Mouse (Mus musculus) testis, postnatal 14 days (tissue): ENCODE data around the gene Grb14.

Experiments
- DNase-seq: peaks from one replicate; pipeline ENCODE4 v3.0.0; 2021; ENCODE audit warnings: low spot score

Gene Grb14

GRCm38 (mm10) chr2:65024887-65025286 is at the start of gene Grb14:
Gene Grb14 (minus strand): TSS chr2:65024987.
- DNase-seq: no peak

DNA sequence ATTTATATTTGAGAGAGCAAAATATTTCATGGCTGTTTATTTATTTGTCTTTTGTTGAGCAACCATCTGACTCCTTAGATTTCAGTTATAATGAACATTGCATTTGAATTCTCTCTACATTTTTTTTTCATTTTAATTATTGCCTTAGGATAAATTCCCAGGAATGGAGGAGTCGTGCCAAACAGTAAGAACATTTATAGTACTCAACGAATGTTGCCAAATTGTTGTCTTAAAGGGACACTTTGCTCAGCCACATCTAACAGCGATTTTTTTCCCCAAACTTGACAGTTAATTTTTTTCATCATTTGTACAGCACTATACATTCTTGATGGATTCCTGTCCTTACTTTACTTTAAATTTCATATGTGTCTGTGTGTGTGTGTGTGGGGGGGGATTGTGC is 47.4 kb upstream of the Grb14 start:
- DNase-seq: no peak

DNA sequence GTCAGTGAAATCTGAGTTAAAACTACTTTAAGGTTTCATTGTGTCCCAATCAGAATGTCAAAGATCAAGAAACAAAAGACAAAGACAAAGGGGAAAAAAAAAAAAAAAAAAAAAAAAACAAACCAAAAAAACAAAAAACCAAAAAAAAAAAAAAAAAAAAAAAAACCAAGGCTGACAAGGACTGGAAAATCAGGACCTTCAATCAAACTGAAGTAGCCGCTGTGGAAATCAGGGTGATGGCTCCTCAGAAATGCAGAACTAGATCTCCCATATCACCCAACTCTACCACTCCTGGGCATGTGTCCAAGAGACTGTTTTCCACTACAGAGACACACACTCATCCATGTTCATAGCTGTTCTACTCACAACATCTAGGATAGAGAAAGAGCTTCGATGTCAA is 29.0 kb upstream of the Grb14 start:
- no peak for DNase-seq

- no peak for DNase-seq
Measured at GRCm38 (mm10) chr2:65052191-65053012, 27.6 kb upstream of the Grb14 start.

DNA sequence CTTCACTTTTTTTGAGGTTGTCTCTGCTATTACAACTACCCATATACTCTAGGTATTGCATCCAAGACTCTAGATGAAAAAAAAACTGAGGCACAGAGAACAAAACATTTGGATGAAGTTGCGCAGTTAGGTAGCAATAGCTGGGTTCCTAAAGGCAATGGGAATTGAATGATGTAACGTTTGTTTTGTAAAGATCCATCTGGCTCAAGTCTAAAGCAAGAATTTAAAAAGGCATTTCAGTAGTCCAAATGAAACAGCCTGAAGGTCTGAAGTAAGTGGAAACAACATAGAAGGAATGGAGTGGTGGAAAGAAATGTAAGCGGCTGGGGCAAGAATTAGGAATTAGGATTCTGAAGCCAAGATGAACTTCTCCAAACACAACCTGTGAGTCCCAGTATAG is 26.0 kb upstream of the Grb14 start:
- DNase-seq: no peak

DNA sequence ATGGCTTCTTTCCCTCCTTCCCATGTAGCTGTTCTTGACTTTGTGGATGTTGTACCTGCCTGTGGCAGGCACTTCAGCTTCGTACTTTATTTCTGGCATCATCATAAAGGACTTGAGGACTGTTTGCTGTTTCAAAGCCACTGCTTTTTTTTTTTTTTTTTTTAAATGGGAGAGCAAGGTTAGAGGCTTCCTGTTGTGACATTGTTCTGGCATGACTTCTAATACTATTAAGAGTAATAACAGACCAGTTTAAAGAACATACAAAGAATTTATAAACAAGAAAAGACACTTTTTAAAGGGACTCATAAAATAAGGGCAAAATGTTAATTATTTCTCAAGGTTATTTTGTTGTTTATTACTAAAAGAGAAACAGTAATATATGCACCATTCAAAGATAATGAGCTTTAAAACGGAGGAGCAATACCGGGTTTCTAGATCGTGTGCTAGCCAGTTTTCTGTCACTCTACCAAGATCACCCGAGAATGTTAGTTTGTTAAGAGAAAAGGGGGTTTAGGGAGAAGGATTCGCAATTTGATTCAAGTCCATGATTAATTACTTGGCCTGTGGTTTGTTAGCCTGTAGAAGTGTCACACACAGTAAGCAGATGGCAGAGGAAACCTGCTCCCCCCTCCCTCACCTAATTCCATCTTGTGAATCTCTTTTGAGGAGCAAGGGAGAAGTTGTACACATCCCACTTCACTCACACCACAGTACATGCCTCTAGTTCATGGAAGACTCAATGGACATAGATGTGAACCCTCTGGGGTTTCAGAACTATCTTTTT is 23.6 kb upstream of the Grb14 start:
- DNase-seq: no peak

GRCm38 (mm10) chr2:65038164-65038563 is 13.4 kb upstream of the Grb14 start:
- no peak for DNase-seq

- no peak for DNase-seq
Measured at GRCm38 (mm10) chr2:65037546-65037945, 12.8 kb upstream of the Grb14 start.

- peak; percentile 46 for DNase-seq
Measured at GRCm38 (mm10) chr2:65022363-65023240, 2.2 kb downstream of the Grb14 start.

DNA sequence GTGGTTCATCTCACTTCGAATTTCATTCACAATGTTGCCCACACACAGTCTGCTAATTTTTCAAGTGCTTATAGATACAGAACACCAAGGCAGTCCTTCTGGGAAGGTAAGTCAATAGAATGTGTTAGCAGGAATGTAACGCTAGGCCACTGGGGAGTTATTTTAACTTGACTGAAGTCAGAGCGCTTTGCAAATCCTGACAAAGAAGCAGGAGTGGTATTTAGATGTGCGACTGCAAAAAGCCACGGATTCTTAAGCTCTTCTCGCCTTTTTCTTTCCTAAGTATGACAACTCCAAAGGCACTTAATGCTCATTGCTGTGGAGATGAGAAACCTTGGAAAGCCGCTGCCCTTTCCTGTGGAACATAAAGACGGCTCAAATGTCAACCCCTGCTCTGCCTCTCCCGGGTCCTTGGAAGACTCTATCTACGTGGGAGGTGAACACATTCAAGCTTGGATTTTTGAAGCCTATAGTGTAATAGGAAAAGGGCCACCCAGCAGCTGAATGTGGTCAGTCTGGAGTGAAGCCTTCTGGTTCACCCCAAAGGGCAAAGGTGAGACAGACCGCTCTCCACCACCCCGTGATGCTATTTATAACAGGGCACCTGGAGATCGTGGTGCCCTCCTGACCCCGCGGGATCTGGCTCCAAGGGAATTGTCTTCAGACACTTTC is 3.0 kb downstream of the Grb14 start:
- DNase-seq: no peak

DNA sequence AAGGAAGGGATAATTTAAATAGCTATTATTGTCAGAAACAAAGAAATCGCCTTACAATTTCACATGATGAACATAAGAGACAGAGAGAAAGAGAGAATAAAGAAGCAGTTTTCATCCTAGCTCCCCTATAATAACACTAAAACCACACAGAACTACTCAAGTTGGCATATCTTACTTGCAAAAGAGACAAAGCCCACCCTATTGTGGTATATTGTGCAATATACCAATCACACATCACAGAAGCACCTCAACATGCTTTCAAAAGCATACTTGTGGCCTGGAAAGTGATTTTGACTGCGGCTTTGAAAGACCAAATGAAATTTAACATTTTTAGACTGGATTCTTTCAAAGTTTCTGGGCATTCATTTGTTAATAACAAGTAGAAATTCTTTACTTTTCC is 7.4 kb downstream of the Grb14 start:
- no peak for DNase-seq

DNA sequence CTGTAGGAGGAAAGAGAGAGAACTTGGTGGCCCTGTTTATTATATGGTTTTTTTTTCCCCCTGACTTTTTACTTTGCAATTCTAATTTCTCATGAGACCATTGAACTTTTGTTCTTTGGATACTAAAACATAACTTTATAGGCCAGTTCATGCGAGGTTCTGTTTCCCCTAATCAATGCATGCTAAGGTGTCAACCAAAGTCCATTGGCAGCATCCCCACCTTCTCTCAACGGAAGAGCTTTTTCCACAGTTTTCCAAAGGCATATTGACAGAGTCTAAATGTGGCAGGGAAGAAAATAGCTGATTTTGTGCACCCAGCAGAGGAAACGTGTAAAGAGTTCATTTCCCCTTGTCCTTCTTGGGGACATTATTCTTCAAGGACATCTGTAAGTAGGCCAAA is 10.2 kb downstream of the Grb14 start:
- DNase-seq: no peak

DNA sequence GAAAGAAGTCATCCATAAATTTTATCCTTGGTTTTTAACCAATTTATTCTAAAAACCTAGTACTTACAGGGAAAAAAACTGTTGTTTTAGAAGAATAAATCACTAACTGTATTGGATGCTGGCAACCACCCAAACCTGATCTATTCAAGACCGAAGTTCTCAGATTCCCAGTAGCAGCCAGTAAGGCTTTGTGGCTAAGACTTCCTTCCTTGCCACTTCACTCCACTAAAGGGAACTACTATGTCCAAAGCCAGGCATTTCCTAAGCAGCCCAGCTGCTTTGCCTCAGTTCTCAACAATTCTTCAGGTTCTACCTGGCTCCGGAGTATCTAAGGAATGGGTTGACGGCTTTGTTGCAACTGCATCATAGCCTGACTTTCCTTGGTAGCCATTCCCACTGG is 14.7 kb downstream of the Grb14 start:
- no peak for DNase-seq

GRCm38 (mm10) chr2:65007396-65007795 is 17.4 kb downstream of the Grb14 start:
- no peak for DNase-seq

GRCm38 (mm10) chr2:65005044-65005443 is 19.7 kb downstream of the Grb14 start:
- no peak for DNase-seq

- DNase-seq: no peak
Measured at GRCm38 (mm10) chr2:65003433-65003832, 21.4 kb downstream of the Grb14 start.

DNA sequence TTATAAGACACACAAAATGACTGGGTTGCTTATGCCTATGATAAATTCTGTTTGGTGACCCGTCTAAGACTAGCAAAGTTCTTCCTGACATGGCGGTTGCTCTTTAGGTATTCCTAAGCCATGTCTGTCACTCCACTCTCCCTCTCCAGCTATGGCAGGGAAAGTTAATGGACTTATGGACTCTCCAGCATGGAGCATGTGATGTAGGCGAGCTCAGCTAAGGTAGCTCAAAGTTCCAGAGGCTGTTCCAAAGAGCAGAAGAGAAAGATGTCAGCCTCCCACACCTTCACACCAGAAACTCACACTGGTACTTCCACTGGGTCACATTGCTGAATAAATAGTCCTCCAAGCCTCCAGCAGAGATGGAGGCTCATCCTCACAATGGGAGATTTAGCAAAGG is 22.2 kb downstream of the Grb14 start:
- DNase-seq: no peak

DNA sequence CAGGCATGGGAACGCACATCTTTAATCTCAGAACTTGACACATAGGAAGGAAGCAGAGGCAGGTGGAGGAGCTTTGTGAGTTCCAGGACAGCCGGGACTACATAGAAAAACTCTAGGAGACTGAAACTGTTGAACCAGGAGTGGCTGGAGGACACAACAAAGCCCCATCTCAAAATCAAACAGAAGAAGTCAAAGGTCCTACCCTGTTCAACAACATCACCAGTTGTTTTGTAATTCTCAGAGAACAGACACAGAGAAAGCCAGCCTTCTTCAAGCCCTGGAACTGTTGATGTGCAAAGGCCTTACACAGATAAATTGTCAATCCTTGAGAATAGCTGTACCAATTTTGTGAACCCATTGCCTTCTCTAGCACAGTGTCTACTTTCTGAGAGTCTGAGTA is 29.7 kb downstream of the Grb14 start:
- DNase-seq: no peak

DNA sequence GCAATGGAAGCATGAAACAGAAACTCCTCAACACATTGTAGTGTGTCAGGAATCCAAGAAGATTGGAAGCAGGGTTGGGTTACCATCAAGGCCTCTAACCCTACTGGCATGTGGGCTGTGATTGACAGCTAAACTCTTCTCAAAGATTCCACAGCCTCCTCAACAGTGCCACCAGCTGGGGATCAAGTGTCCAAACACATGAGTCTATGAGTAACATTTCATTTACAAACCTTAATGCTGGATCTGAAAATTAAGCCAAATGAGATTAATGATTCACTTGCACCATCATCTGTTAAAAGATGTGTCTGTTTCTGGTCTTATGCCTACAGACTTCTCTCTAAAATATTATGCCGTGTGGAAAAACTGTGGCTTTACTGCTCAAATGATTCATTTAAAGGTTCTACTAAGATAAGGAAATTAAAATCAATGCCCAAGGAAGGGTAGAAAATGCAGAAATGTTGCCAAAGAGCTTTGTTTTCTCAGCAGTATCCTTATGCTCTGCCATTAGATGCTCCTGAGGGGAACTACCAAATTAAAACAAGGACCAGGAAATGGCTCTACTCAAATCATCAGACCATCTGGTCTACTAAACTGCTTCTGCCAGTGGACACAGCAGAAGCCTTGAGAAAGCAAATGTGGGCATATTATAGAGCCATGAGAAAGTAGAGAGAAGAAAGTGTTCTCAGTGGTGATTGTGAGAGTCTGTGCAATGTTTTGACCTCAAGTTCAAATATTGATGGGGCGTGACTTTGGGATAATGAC is 35.2 kb downstream of the Grb14 start:
- no peak for DNase-seq

DNA sequence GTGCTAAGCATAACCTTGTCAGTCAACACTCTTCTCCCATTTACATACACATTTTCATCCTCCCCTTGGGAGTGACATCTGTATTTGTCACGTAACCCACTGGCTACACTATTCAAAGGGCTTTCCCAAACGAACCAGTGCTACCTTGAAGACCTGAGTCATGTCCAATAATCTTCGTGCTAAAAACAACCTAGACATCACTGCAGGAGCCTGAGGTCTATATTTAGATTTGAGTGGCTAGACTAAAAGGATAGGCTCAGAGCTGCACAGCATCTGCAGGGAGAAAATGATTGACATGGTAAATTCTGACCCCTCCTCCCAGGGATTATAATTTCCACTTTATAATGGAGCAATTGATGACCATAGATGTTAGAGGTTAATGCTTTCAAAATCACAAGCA is 37.0 kb downstream of the Grb14 start:
- no peak for DNase-seq

- peak; percentile 53 for DNase-seq
Measured at GRCm38 (mm10) chr2:64975546-64975945, 49.2 kb downstream of the Grb14 start.
